Mouse (Mus musculus) forebrain, embryonic 13.5 days (tissue): Measurements from ENCODE around the gene Svop. TPM values are rescaled to one million over a fixed set of nuclear protein-coding genes. Genes with fewer than 3 reads are reported as not detected.

Experiments used
- ATAC-seq: fragments of 200-750 bp; cut with Nextera tagmentation; 2 replicates; pipeline ENCODE4 v1.8.0; 2017
- H3K27ac ChIP-seq: fragments of 300-500 bp; sonication (generic); 2 replicates; pipeline ENCODE4 v1.5.1; 2015; ENCODE audit warnings: inconsistent platforms, mild to moderate bottlenecking, moderate library complexity
- H3K27me3 ChIP-seq: fragments of 300-500 bp; sonication (generic); 2 replicates; pipeline ENCODE4 v1.6.1; 2015; ENCODE audit warnings: mild to moderate bottlenecking, inconsistent platforms
- H3K36me3 ChIP-seq: fragments of 300-500 bp; sonication (generic); 2 replicates; pipeline ENCODE4 v1.6.1; 2015; ENCODE audit warnings: mild to moderate bottlenecking, inconsistent platforms; ENCODE audit not compliant: poor library complexity, severe bottlenecking
- H3K4me1 ChIP-seq: fragments of 300-500 bp; sonication (generic); 2 replicates; pipeline ENCODE4 v1.6.1; 2015; ENCODE audit warnings: inconsistent platforms
- H3K4me2 ChIP-seq: fragments of 300-500 bp; sonication (generic); 2 replicates; pipeline ENCODE4 v1.6.1; 2015; ENCODE audit warnings: inconsistent platforms, mild to moderate bottlenecking, moderate library complexity
- H3K4me3 ChIP-seq: fragments of 300-500 bp; sonication (generic); 2 replicates; pipeline ENCODE4 v1.5.1; 2015; ENCODE audit warnings: mild to moderate bottlenecking, inconsistent platforms
- H3K9ac ChIP-seq: fragments of 300-500 bp; sonication (generic); 2 replicates; pipeline ENCODE4 v1.6.1; 2015; ENCODE audit warnings: mild to moderate bottlenecking, inconsistent platforms
- H3K9me3 ChIP-seq: fragments of 300-500 bp; sonication (generic); replicated peaks from 2 replicates; pipeline ENCODE4 v1.6.1; 2016; ENCODE audit warnings: inconsistent platforms
- WGBS: fragments of 180-500 bp; shearing (Covaris S2); methylation state at CpG from one replicate; pipeline ENCODE4 v1.1.7; 2015; 5-methylcytosine and 5-hydroxymethylcytosine counted together
- polyA plus RNA-seq: library from polyadenylated mRNA; unstranded; fragments of >200 nt; fragmentation: Nextera tagmentation; extraction: Ambion mirVana; gene quantifications from 2 replicates; pipeline ENCODE4 v1.2.1, GENCODE M21; 2015

Svop gene
- polyA plus RNA-seq, 1 experiment from 2014 or later, result 52.2 TPM

DNA sequence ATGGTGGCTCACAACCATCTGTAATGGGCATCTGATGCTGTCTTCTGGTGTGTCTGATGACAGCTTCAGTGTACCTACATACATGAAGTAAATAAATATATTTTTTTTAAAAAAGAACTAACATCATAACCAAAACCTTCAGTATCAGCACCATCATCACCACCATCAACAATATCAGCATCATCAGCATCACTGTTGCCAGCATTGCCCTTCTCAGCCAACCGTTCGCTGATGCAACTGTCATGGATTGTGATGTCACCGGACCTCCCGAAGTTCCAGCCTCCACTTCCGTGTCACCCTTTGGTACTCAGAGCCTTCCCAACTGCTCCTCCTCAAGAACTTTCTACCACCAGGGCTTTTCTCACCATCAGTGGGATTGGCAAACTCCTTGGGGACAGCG is 26.2 kb downstream of the Svop start, which contains the start of gene Usp30:
Usp30 (plus strand) TSS at position 301 of the 400 bp plus-strand sequence.
- Histone ChIP-seq H3K36me3 (peaks cover 19% of the 10 kb centered on the region), H3K9me3 (no peaks in the 10 kb centered on the region), H3K27ac (no peak within 1 kb of the TSS), H3K4me1 (no peaks in the 10 kb centered on the region), H3K27me3 (no peaks in the 10 kb centered on the region), H3K9ac (no peak within 1 kb of the TSS), H3K4me2 (no peak within 1 kb of the TSS), H3K4me3 (no peak within 1 kb of the TSS)
- WGBS, result 94% methylated on average over 6 of the region's 6 CpGs
- ATAC-seq, result no peak

DNA sequence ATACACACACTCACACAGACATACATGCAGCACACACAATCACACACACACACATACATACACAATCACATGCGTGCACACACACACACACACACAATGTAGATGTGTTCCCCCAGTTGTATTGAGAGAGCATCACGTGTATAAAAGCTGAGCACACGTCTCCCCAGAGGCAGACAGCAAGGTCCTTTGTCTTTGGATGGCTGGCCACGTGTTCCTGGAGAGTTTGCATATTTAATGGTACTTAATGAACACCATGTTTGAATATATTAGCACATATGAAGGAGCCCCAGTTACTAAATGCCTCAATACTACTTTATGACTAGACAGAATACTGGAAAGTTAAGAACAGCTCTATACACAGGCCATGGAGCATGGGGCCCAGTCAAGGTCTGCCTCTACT is 27.4 kb downstream of the Svop start:
- Histone ChIP-seq H3K36me3 (peaks cover 28% of the 10 kb centered on the region), H3K9me3 (no peaks in the 10 kb centered on the region), H3K27ac (no peak overlapping the region), H3K27me3 (no peaks in the 10 kb centered on the region), H3K4me2 (no peak overlapping the region), H3K4me1 (no peaks in the 10 kb centered on the region), H3K4me3 (no peak overlapping the region), H3K9ac (no peak overlapping the region)
- ATAC-seq, result peak; percentile 45; the same call in 1 of the 2 replicates
- WGBS, result 59% methylated on average over 4 of the region's 4 CpGs

DNA sequence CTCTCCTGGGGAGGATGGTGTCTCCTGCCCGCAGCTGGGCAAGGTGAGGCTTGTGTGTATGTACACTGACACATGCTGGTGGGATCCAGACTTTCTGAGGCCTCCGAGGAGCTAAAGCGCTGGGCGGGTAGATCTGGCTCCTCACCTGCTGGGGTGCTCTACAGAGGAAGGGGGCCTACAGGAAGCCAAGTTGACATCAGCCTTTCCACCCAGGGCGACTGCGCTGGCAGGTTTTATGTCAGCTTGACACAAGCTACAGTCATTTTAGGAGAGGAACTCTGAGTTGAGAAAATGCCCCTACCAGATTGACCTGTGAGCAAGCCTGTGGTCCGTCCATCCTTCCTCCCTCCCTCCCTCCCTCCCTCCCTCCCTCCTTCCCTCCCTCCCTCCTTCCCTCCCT is 29.7 kb downstream of the Svop start:
- 53% methylated on average over 7 of the region's 7 CpGs for WGBS
- H3K4me2 ChIP-seq, result no peak overlapping the region
- H3K27me3 ChIP-seq, result no peaks in the 10 kb centered on the region
- no peak overlapping the region for H3K4me3 ChIP-seq
- no peaks in the 10 kb centered on the region for H3K4me1 ChIP-seq
- no peak for ATAC-seq
- H3K36me3 ChIP-seq, result peaks cover 35% of the 10 kb centered on the region
- no peak overlapping the region for H3K27ac ChIP-seq
- H3K9me3 ChIP-seq, result no peaks in the 10 kb centered on the region
- H3K9ac ChIP-seq, result no peak overlapping the region

DNA sequence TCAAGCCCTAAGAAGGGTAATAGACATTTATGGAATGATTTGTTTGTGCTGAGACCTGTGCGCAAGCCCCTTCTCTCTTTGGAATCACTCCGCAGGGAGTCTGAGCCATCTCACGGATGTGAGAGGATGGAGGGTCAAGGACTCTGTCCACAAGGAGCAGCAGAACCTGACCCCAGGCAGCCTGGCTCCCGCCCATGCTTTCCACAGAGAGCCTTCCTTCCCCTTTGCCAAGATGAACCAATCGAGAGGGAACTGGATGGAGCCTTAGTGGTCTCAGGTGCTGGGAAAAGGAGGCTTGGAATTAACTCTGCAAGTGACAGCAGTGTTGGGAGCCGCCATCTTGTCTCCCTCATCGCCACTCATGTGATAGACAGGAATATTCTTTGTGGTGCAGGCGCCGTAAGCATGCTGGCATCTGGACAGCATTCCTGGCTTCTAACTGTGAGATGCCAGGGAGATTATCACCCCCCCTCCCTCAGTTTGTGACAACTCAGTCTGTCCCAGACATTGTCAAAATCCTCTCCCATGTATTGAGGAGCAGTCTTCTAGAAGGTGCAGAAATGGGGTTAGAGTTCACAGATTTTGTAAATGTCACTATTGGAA is 34.1 kb downstream of the Svop start:
- Histone ChIP-seq H3K9ac (no peak overlapping the region), H3K36me3 (peaks cover 40% of the 10 kb centered on the region), H3K4me2 (no peak overlapping the region), H3K9me3 (no peaks in the 10 kb centered on the region), H3K27me3 (no peaks in the 10 kb centered on the region), H3K27ac (no peak overlapping the region), H3K4me1 (0 out of 2 replicates have a peak, but pooled peaks cover 2% of the 10 kb centered on the region), H3K4me3 (no peak overlapping the region)
- no peak for ATAC-seq
- 74% methylated on average over 9 of the region's 9 CpGs for WGBS

DNA sequence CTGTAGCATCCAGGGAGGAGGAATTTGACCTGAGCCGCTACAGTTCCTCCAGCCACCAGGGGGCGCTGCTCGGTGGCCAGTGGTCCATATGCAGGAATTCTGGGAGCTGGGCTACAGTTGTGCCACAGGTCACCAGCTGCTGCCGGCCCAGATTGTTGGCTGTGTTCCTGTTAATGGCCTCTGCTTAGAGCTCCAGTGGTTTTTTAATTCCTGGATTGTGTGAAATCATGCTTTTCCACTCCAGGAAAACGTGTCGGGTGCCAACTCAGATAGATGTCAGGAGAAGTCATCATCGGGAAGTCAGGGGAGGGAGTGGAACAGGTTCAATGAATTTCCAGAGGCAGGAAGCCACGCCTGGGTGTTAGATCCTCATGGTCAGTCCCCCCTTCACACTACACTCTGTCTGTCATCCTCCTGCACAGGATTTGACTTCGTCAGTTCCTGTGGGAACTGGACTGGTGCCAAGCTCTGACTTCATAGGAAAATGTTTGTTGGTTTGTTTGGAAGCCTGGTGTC is 39.1 kb downstream of the Svop start:
- Histone ChIP-seq H3K4me2 (peak overlapping the region; percentile 33), H3K9ac (no peak overlapping the region), H3K27me3 (no peaks in the 10 kb centered on the region), H3K27ac (no peak overlapping the region), H3K36me3 (peaks cover 37% of the 10 kb centered on the region; the same call in 1 of the 2 replicates), H3K4me1 (0 out of 2 replicates have a peak, but pooled peaks cover 4% of the 10 kb centered on the region), H3K9me3 (no peaks in the 10 kb centered on the region), H3K4me3 (no peak overlapping the region)
- ATAC-seq, result no peak
- WGBS, result 32% methylated on average over 9 of the region's 9 CpGs

DNA sequence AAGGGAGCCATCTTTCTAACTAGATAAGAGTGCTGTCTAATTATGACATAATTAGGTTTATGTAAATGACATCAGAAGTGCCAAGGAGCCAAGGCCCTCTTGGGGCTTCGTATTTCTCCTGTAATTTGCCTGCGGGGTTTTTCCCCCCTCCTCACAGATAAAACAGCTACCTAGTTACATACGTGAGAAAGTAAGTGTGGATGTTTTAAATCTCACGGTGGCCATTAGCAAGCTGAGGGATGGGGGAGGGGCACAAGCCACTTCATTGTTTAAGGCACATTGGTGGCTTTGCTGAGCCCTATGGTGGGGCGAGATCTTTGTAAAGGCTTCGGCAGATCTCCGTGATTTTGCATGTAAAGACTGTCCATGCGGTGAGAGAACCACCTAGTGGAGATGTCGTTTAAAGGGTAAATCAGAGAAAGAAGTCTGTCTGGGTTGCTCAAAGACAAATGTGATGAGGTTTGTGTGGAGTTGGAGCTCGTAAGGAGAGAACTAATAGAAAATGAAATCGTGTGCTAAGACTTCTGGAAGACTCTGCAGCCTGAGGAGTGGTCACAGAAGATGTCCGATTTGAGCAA is 42.5 kb downstream of the Svop start:
- H3K36me3 ChIP-seq, result peaks cover 32% of the 10 kb centered on the region
- no peaks in the 10 kb centered on the region for H3K27me3 ChIP-seq
- no peak overlapping the region for H3K4me3 ChIP-seq
- no peak for ATAC-seq
- H3K9me3 ChIP-seq, result no peaks in the 10 kb centered on the region
- H3K9ac ChIP-seq, result no peak overlapping the region
- H3K4me2 ChIP-seq, result no peak overlapping the region
- no peak overlapping the region for H3K27ac ChIP-seq
- WGBS, result 62% methylated on average over 12 of the region's 12 CpGs
- H3K4me1 ChIP-seq, result 0 out of 2 replicates have a peak, but pooled peaks cover 4% of the 10 kb centered on the region

DNA sequence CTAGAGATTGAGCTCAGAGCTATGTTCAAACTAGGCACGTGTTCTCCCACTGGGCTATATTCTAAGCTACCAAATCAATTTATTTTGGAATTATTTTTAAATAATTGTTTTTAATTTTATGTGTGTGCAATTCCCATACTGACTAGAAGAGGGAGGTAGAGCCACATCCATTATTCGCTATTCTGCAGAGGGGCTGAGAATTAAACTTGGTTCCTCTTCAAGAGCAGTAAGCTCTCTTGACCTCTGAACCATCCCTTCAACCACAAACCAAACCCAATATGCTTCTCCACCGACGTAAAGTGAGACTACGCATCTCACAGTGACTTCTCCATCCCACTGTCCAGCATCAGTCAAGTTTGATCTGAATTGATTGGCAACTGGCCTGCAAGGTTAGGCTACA is 44.2 kb downstream of the Svop start:
- H3K27me3 ChIP-seq, result no peaks in the 10 kb centered on the region
- no peaks in the 10 kb centered on the region for H3K9me3 ChIP-seq
- H3K27ac ChIP-seq, result no peak overlapping the region
- H3K4me3 ChIP-seq, result no peak overlapping the region
- no peak overlapping the region for H3K9ac ChIP-seq
- 82% methylated on average over 5 of the region's 5 CpGs for WGBS
- no peak overlapping the region for H3K4me2 ChIP-seq
- H3K4me1 ChIP-seq, result 0 out of 2 replicates have a peak, but pooled peaks cover 1% of the 10 kb centered on the region
- H3K36me3 ChIP-seq, result peaks cover 36% of the 10 kb centered on the region
- no peak for ATAC-seq

DNA sequence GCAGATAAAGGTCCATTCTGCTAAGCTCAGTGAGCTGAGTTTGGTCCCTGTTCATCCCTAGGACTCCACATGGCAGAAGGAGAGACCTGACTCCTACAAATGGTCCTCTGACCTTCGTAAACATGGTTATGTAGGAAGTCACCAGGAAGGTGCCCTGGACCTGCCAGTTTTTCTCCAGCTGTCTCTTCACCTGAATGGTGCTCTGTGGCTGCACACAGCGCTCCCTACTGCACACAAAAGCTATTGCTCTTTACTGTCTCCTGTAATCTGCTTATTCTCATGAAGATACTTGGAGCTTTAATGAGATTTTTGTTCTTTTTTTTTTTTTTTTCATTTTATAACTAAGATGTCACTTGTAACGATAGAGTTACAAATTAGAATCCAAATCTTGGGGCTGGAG is 44.8 kb downstream of the Svop start:
- no peak overlapping the region for H3K4me2 ChIP-seq
- no peak overlapping the region for H3K9ac ChIP-seq

DNA sequence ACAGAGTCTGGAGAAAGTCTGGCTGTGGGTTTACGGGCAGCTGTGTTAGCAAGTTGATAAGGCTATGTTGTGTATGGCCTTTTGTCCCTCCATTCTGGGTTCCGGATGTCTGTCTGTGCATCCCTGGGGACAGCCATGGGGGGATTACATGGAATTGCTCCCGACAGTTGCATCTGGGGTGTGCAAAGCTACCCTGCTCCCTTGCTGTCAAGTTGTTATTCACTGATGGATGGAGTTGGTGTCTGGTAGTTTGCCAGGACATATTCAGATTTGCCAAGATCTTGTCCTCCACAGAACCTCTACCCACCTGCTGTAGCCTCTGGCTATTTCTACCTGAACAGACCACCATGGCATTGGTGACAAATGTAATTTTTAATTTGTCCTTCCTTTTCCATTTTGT is 45.2 kb downstream of the Svop start:
- 73% methylated on average over 3 of the region's 3 CpGs for WGBS
- H3K36me3 ChIP-seq, result peaks cover 43% of the 10 kb centered on the region
- H3K9ac ChIP-seq, result no peak overlapping the region
- no peak overlapping the region for H3K27ac ChIP-seq
- H3K27me3 ChIP-seq, result no peaks in the 10 kb centered on the region
- H3K4me3 ChIP-seq, result no peak overlapping the region
- no peak overlapping the region for H3K4me2 ChIP-seq
- no peak for ATAC-seq
- no peaks in the 10 kb centered on the region for H3K9me3 ChIP-seq
- H3K4me1 ChIP-seq, result peaks cover 7% of the 10 kb centered on the region; the same call in 1 of the 2 replicates

More for the DNA sequence above, 44.8 kb downstream of the Svop start:
- Histone ChIP-seq H3K9me3 (no peaks in the 10 kb centered on the region), H3K4me1 (0 out of 2 replicates have a peak, but pooled peaks cover 2% of the 10 kb centered on the region), H3K27ac (no peak overlapping the region), H3K36me3 (peaks cover 41% of the 10 kb centered on the region), H3K27me3 (no peaks in the 10 kb centered on the region), H3K4me3 (no peak overlapping the region)
- WGBS, result 57% methylated on average over 3 of the region's 3 CpGs
- ATAC-seq, result no peak

DNA sequence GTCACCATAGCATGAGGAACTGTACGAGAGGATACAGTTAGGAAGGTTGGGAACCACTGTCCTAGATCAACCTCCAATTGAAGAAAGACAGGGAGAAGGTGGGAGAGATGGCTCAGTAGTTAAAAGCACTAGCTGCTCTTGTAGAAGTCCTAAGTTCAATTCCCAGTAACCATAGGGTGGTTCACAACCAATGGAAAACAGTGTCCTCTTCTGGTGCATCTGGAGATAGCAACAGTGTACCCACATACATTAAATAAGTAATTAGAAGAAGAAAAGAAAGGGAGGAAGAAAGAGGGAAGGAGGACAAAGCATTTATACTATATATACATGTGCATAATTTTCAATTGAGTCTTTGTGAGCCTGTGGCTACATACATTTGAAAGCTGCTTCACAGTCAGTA is 46.2 kb downstream of the Svop start:
- ATAC-seq, result no peak
- 79% methylated on average over 1 of the region's 1 CpGs for WGBS
- peaks cover 37% of the 10 kb centered on the region for H3K36me3 ChIP-seq

DNA sequence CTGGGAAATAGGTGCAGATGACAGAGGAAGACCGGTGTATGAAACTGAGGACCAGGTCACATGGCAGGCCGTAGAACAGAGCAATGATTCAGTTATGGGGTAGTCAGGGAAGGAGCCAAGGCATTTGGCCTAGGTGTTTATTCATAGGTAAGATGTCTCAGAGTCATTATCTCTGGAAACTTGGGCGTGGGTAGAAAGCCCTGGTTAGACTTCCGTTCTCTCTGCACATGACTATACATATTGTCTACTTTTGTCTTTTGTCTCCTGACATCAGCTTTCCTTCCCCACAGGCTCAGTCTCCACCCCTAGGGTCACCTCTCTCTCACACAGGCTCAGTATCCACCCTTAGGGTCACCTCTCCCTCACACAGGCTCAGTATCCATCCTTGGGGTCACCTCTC is 47.6 kb downstream of the Svop start:
- Histone ChIP-seq H3K27ac (no peak overlapping the region), H3K4me3 (no peak overlapping the region), H3K4me2 (no peak overlapping the region), H3K4me1 (peaks cover 11% of the 10 kb centered on the region; the same call in 1 of the 2 replicates), H3K9ac (no peak overlapping the region), H3K27me3 (no peaks in the 10 kb centered on the region), H3K9me3 (no peaks in the 10 kb centered on the region), H3K36me3 (peaks cover 39% of the 10 kb centered on the region)
- no peak for ATAC-seq
- WGBS, result 82% methylated on average over 4 of the region's 4 CpGs

More for the DNA sequence above, 46.2 kb downstream of the Svop start:
- Histone ChIP-seq H3K9me3 (no peaks in the 10 kb centered on the region), H3K4me2 (no peak overlapping the region), H3K9ac (no peak overlapping the region), H3K27me3 (no peaks in the 10 kb centered on the region), H3K27ac (no peak overlapping the region), H3K4me1 (peaks cover 11% of the 10 kb centered on the region; the same call in 1 of the 2 replicates), H3K4me3 (no peak overlapping the region)

DNA sequence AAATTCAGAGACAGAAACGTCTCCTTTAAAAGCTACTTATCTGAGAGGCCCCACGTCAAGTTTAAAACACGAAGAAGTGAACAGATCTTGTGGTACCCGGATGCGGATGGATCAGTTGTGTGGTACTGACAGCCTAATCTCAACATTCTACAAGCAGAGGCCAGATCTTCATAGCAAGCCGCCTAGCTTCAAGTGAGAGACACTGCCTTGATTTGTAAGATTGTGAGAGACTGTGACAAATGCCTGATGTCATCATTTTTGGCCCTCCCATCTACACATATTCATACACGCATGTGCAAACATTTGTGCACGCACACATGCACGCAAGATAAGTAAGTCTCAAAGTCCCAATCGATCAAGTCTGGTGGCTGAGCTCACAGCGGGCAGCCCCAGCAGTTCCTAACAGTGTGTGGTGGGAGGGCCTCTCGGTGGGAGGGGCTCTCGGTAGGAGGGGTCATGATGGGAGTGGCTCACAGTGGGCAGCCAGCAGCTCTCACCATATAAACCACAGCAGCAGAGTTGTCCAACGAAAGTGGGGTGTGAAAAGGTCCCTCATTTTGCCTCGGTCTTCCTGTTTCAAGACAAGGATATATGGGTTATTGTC is 49.9 kb downstream of the Svop start:
- peaks cover 48% of the 10 kb centered on the region for H3K36me3 ChIP-seq
- no peaks in the 10 kb centered on the region for H3K9me3 ChIP-seq
- H3K4me1 ChIP-seq, result peaks cover 11% of the 10 kb centered on the region; the same call in 1 of the 2 replicates
- no peak overlapping the region for H3K4me3 ChIP-seq
- H3K4me2 ChIP-seq, result no peak overlapping the region
- WGBS, result 22% methylated on average over 15 of the region's 15 CpGs
- no peaks in the 10 kb centered on the region for H3K27me3 ChIP-seq
- ATAC-seq, result no peak
- peak overlapping the region; percentile 14; the same call in 1 of the 2 replicates for H3K27ac ChIP-seq
- no peak overlapping the region for H3K9ac ChIP-seq
